Mouse (Mus musculus): ENCODE measurements around the gene Pdpk1. TPM values are rescaled to one million over a fixed set of nuclear protein-coding genes. Genes with fewer than 3 reads are reported as not detected.

Gene Pdpk1
- 59.2 and 60.0 TPM in 2 replicates for polyA plus RNA-seq (2015; fragmentation: Nextera tagmentation; extraction: Ambion mirVana)

GRCm38 (mm10) chr17:24150824-24151223, at the start of gene Pdpk1:
TSS of gene Pdpk1 (minus strand) at chr17:24150924.

GRCm38 (mm10) chr17:24169317-24170065, 18.8 kb upstream of the Pdpk1 start, which contains the start of gene Atp6v0c:
TSS of gene Atp6v0c (minus strand) at chr17:24169702.

GRCm38 (mm10) chr17:24163176-24163962, 12.6 kb upstream of the Pdpk1 start, which contains the start of gene Amdhd2:
TSS of gene Amdhd2 (minus strand) at chr17:24163766.

GRCm38 (mm10) chr17:24072919-24073696, 77.6 kb downstream of the Pdpk1 start, which contains the start of gene Kctd5:
TSS of gene Kctd5 (minus strand) at chr17:24073485.

GRCm38 (mm10) chr17:24037844-24038243, 112.9 kb downstream of the Pdpk1 start, which contains the start of gene Prss27:
TSS of gene Prss27 (plus strand) at chr17:24038144.

Other genes with a start within 250 kb of the Pdpk1 start
- gene Dcpp3, start 233.5 kb downstream of the Pdpk1 start, polyA plus RNA-seq (2015; fragmentation: Nextera tagmentation; extraction: Ambion mirVana), result not detected in 2 replicates
- gene Sbp, start 209.3 kb downstream of the Pdpk1 start, polyA plus RNA-seq (2015; fragmentation: Nextera tagmentation; extraction: Ambion mirVana), result not detected in 2 replicates
- gene Sbpl, start 195.7 kb downstream of the Pdpk1 start, polyA plus RNA-seq (2015; fragmentation: Nextera tagmentation; extraction: Ambion mirVana), result not detected in 2 replicates
- not detected in 2 replicates for gene Prss30, start 170.4 kb downstream of the Pdpk1 start, polyA plus RNA-seq (2015; fragmentation: Nextera tagmentation; extraction: Ambion mirVana)
- not detected in 2 replicates for gene Prss22, start 152.8 kb downstream of the Pdpk1 start, polyA plus RNA-seq (2015; fragmentation: Nextera tagmentation; extraction: Ambion mirVana)
- gene Prss27, start 112.8 kb downstream of the Pdpk1 start, polyA plus RNA-seq (2015; fragmentation: Nextera tagmentation; extraction: Ambion mirVana), result 0.15 TPM in 1 of 2 replicates, not detected in the other
- gene Kctd5, start 77.4 kb downstream of the Pdpk1 start, polyA plus RNA-seq (2015; fragmentation: Nextera tagmentation; extraction: Ambion mirVana), result 89.6 and 92.0 TPM in 2 replicates
- gene Amdhd2, start 12.8 kb upstream of the Pdpk1 start, polyA plus RNA-seq (2015; fragmentation: Nextera tagmentation; extraction: Ambion mirVana), result 39.4 and 44.0 TPM in 2 replicates
- gene Atp6v0c, start 18.8 kb upstream of the Pdpk1 start, polyA plus RNA-seq (2015; fragmentation: Nextera tagmentation; extraction: Ambion mirVana), result 2,504 and 2,539 TPM in 2 replicates
- gene Tbc1d24, start 54.6 kb upstream of the Pdpk1 start, polyA plus RNA-seq (2015; fragmentation: Nextera tagmentation; extraction: Ambion mirVana), result 20.0 and 23.7 TPM in 2 replicates
- 6.5 and 6.6 TPM in 2 replicates for gene Ntn3, start 58.6 kb upstream of the Pdpk1 start, polyA plus RNA-seq (2015; fragmentation: Nextera tagmentation; extraction: Ambion mirVana)
- 9.1 and 9.7 TPM in 2 replicates for gene Tedc2, start 69.9 kb upstream of the Pdpk1 start, polyA plus RNA-seq (2015; fragmentation: Nextera tagmentation; extraction: Ambion mirVana)
- 5.6 and 8.1 TPM in 2 replicates for gene Ccnf, start 100.6 kb upstream of the Pdpk1 start, polyA plus RNA-seq (2015; fragmentation: Nextera tagmentation; extraction: Ambion mirVana)
- 1.4 and 1.8 TPM in 2 replicates for gene Abca17, start 200.1 kb upstream of the Pdpk1 start, polyA plus RNA-seq (2015; fragmentation: Nextera tagmentation; extraction: Ambion mirVana)
- 28.5 and 29.8 TPM in 2 replicates for gene Abca3, start 201.0 kb upstream of the Pdpk1 start, polyA plus RNA-seq (2015; fragmentation: Nextera tagmentation; extraction: Ambion mirVana)